Mouse (Mus musculus) forebrain, embryonic 11.5 days (tissue): Measurements from ENCODE around the gene Fhit. TPM values are rescaled to one million over a fixed set of nuclear protein-coding genes. Genes with fewer than 3 reads are reported as not detected.

ENCODE experiments used
- ATAC-seq: fragments of 200-750 bp; cut with Nextera tagmentation; replicated peaks from 2 replicates; pipeline ENCODE4 v1.8.0; 2017; ENCODE audit warnings: moderate TSS enrichment; ENCODE audit not compliant: low FRiP score
- DNase-seq: peaks from one replicate; pipeline ENCODE4 v3.0.0-alpha.2; 2017; ENCODE audit warnings: low spot score
- H3K27ac ChIP-seq: fragments of 300-500 bp; sonication (generic); 2 replicates; pipeline ENCODE4 v1.5.1; 2014; ENCODE audit warnings: low read depth, low read length
- H3K27me3 ChIP-seq: fragments of 300-500 bp; sonication (generic); 2 replicates; pipeline ENCODE4 v1.6.1; 2014; ENCODE audit warnings: mild to moderate bottlenecking, low read length, mixed read lengths; ENCODE audit not compliant: control insufficient read depth, insufficient read depth
- H3K36me3 ChIP-seq: fragments of 300-500 bp; sonication (generic); 2 replicates; pipeline ENCODE4 v1.6.1; 2014; ENCODE audit warnings: mild to moderate bottlenecking, low read length, moderate library complexity, mixed read lengths; ENCODE audit not compliant: control insufficient read depth, insufficient read depth
- H3K4me1 ChIP-seq: fragments of 300-500 bp; sonication (generic); replicated peaks from 2 replicates; pipeline ENCODE4 v1.6.1; 2014; ENCODE audit warnings: low read length, mixed read lengths; ENCODE audit not compliant: control insufficient read depth, insufficient read depth
- H3K4me2 ChIP-seq: fragments of 300-500 bp; sonication (generic); 2 replicates; pipeline ENCODE4 v1.6.1; 2014; ENCODE audit warnings: low read depth, mild to moderate bottlenecking, low read length, moderate library complexity, mixed read lengths; ENCODE audit not compliant: severe bottlenecking
- H3K4me3 ChIP-seq: fragments of 300-500 bp; sonication (generic); 2 replicates; pipeline ENCODE4 v1.5.1; 2014; ENCODE audit warnings: low read depth, low read length
- H3K9ac ChIP-seq: fragments of 300-500 bp; sonication (generic); 2 replicates; pipeline ENCODE4 v1.6.1; 2014; ENCODE audit warnings: low read length
- H3K9me3 ChIP-seq: fragments of 300-500 bp; sonication (generic); 2 replicates; pipeline ENCODE4 v1.6.1; 2016; ENCODE audit warnings: low read length, mixed read lengths; ENCODE audit not compliant: control insufficient read depth
- WGBS: fragments of 180-500 bp; shearing (Covaris S2); extraction: QIAGEN DNeasy Blood & Tissue Kit; methylation state at CpG from one replicate; pipeline ENCODE4 v1.1.7; 2014; 5-methylcytosine and 5-hydroxymethylcytosine counted together
- polyA plus RNA-seq: library from polyadenylated mRNA; unstranded; fragments of >200 nt; fragmentation: Nextera tagmentation; extraction: Ambion mirVana; gene quantifications from 2 replicates; pipeline ENCODE4 v1.2.1, GENCODE M21; 2014

Fhit gene
- polyA plus RNA-seq, 1 experiment from 2014 or later: 2.2 TPM

DNA sequence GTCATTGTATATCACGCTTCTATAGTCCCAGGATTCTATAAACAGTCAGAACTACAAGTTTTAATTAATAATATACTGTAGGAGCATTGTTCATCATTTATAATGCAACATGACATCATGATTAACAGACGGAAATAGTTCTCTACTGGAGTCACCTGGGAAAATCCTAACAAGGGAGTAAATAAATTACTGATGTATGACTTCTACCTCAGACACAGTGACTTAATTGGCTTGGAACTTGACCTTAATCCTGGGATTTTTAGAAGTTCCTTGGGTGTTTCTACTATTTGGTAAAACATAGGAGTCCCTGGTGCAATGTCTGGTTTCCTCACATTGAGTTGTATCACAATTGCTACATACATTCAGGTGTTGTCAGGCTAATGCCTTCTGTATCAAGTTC is 613.2 kb downstream of the Fhit start:
- Histone ChIP-seq H3K4me2 (no peak overlapping the region), H3K36me3 (no peaks in the 10 kb centered on the region), H3K4me3 (no peak overlapping the region), H3K27ac (no peak overlapping the region), H3K4me1 (no peaks in the 10 kb centered on the region), H3K27me3 (no peaks in the 10 kb centered on the region), H3K9me3 (no peaks in the 10 kb centered on the region), H3K9ac (no peak overlapping the region)
- DNase-seq: no peak
- ATAC-seq: no peak
- 83% methylated on average over 2 of the region's 2 CpGs for WGBS

DNA sequence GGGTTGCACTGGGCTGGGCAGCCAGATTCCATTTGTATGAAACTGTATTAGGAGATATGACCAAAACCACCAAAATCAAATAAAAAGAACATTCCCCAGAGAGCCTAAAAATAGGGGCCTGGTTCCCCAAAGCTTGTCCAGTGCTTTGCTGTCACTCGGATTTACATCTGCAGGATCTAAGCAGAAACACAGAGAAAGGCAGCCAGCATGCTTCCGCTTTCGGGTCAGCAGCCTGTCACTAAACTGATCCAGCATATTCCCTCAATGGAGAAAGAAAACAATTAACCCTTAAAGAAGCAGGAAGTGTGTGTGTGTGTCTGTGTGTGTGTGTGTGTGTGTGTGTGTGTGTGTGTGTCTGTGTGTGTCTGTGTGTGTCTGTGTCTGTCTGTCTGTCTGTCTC is 615.9 kb downstream of the Fhit start:
- WGBS: 58% methylated on average over 3 of the region's 3 CpGs
- Histone ChIP-seq H3K9me3 (no peaks in the 10 kb centered on the region), H3K4me3 (no peak overlapping the region), H3K27ac (no peak overlapping the region), H3K36me3 (no peaks in the 10 kb centered on the region), H3K27me3 (no peaks in the 10 kb centered on the region), H3K9ac (no peak overlapping the region), H3K4me1 (no peaks in the 10 kb centered on the region), H3K4me2 (no peak overlapping the region)
- ATAC-seq (no peak), DNase-seq (no peak)

DNA sequence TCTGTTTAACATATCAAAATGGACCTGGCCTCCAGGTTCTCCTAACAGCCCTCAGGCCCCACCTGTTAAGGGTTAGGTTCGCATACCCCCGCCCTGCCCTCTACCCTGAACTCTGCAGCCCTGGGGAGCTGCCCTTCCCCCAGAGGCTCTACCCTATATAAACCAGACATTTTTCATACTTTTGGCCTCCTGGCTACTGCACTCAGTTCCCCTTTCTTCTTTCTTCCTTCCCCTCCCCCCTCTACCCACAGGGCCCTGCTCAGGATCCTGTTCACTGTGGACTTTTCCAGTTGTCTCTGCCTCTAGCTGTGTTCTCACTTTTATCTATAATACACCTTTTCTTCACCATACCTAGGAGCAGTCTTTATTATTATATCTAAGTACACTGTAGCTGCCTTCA is 627.0 kb downstream of the Fhit start:
- ATAC-seq (no peak), DNase-seq (no peak)
- Histone ChIP-seq H3K4me1 (no peaks in the 10 kb centered on the region), H3K36me3 (no peaks in the 10 kb centered on the region), H3K27me3 (no peaks in the 10 kb centered on the region), H3K4me3 (no peak overlapping the region), H3K9me3 (no peaks in the 10 kb centered on the region), H3K4me2 (no peak overlapping the region), H3K27ac (no peak overlapping the region), H3K9ac (no peak overlapping the region)
- 82% methylated on average over 2 of the region's 2 CpGs for WGBS

DNA sequence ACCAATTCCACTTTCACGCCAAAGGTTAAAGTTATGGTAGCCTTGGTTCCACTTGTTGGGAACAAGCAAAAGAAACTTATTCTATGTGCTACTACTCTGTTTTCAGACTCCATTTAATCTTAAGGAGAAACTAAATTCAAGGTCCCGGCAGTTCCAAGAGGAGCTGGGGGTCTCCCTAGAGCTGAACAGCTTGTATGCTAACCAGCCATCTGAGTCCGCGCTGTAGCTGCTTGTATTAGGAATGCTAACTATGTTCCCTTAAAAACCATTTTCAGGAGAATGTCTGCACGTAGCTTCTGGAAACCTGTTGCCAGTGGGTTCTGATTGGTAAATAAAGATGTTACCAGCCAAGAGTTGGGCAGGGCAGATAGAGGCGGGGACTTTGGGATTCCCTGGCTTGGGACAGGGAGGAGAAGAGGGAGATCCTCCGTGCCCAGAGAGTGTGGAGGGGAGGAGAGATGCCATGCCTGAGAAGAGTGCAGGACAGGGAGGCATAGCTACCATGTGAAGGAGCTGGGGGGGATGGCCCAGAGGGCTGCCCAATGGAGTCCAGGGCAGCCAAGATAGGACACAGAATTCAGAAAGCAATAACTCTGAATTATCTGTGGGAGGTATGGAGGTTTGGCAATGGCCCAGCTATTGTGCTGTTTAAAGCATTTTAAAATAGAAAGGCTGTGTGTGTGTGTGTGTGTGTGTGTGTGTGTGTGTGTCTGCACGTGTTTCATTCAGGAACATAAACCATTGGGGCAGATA is 629.9 kb downstream of the Fhit start:
- 82% methylated on average over 8 of the region's 8 CpGs for WGBS
- Histone ChIP-seq H3K9ac (no peak overlapping the region), H3K36me3 (no peaks in the 10 kb centered on the region), H3K9me3 (no peaks in the 10 kb centered on the region), H3K4me2 (no peak overlapping the region), H3K27me3 (no peaks in the 10 kb centered on the region), H3K4me3 (no peak overlapping the region), H3K27ac (no peak overlapping the region), H3K4me1 (no peaks in the 10 kb centered on the region)
- ATAC-seq (no peak), DNase-seq (no peak)

DNA sequence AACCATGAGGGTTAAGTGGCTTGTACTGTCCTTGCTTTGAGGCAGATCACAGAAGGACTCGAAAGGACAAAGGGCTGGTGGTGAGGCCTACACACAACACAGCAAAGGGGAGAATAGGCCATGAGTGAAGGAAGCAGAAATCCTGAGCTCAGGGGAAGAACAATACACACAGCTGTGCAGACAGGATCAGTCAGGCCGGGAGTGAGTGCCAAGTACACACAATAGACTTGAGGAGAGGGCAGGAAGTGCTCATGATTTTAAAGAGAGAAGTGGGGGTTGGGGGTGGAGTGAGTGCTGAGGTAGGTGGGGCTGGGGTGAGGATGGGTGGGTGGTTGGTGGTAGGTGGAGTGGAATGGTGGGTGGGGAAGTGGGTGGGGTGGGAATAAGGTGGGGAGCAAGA is 635.0 kb downstream of the Fhit start:
- Histone ChIP-seq H3K4me2 (no peak overlapping the region), H3K4me1 (no peaks in the 10 kb centered on the region), H3K9ac (no peak overlapping the region), H3K4me3 (no peak overlapping the region), H3K9me3 (no peaks in the 10 kb centered on the region), H3K27me3 (no peaks in the 10 kb centered on the region), H3K36me3 (no peaks in the 10 kb centered on the region), H3K27ac (no peak overlapping the region)
- WGBS: 20% methylated on average over 2 of the region's 2 CpGs
- ATAC-seq: 0 out of 2 replicates have a peak, but pooled peaks have one; percentile 18
- no peak for DNase-seq

DNA sequence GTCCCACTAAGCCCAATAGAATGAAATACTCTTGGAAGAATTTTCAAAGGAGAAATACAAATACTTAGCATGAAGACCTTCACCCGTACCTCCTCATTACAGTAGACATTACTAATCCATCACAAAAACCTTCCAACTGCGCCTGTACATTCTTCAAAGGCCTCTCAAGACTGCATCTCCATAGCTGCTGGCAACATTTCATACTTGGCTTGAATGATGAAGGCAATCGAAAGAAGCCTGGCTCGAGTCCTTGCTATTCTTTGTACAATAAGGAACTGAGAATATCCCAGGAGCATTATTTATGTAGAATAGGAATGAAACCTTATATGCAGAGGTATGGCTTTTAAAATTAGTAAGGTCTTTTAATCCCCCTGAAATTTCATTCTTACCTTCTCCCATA is 636.0 kb downstream of the Fhit start:
- Histone ChIP-seq H3K9me3 (no peaks in the 10 kb centered on the region), H3K4me3 (no peak overlapping the region), H3K27me3 (no peaks in the 10 kb centered on the region), H3K27ac (no peak overlapping the region), H3K4me2 (no peak overlapping the region), H3K4me1 (no peaks in the 10 kb centered on the region), H3K9ac (no peak overlapping the region), H3K36me3 (no peaks in the 10 kb centered on the region)
- ATAC-seq: no peak
- no peak for DNase-seq
- 86% methylated on average over 4 of the region's 4 CpGs for WGBS

DNA sequence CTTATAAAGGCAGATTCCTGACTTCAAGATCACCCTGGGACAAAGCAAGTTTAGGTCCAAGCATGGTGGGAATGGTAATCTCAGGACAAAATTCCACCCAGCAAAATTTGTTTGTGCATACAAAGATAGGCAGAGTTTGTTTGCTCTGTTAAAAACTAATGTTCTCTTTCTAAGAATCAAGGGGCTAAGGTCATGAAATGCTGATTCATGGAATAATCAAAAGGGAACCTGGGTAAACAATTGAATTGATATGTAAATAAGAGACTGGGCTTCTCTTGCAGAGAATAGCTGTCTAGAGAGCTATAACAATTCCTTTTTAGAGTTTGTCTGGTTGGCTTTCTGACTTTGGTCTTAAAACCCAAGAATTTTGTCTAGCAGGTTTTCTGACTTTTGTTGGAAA is 647.8 kb downstream of the Fhit start:
- ATAC-seq (no peak), DNase-seq (no peak)
- H3K4me1 ChIP-seq: no peaks in the 10 kb centered on the region
- no peak overlapping the region for H3K4me2 ChIP-seq
- H3K9me3 ChIP-seq: no peaks in the 10 kb centered on the region
- H3K27me3 ChIP-seq: no peaks in the 10 kb centered on the region
- H3K4me3 ChIP-seq: no peak overlapping the region
- H3K9ac ChIP-seq: no peak overlapping the region
- no peaks in the 10 kb centered on the region for H3K36me3 ChIP-seq
- no peak overlapping the region for H3K27ac ChIP-seq

DNA sequence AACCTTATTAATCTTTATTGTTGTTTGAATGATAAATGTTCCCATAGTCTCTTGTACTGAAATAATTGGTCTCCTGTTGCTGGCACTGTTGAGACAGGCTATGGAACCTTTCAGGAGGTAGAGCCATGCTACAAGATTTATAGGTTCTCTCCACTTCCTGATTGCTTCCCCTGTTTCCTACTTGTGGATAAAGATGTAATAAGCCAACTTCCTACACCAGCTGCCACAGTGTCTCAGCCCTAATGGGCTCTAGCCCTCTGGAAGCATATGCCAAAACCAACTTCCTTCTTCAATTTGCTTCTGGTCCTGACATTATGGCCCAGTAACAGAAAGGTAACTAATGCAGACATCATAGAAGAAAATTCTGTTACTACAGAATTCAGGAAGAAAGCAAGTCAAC is 652.6 kb downstream of the Fhit start:
- ATAC-seq: no peak
- no peak overlapping the region for H3K9ac ChIP-seq
- H3K4me3 ChIP-seq: no peak overlapping the region
- H3K27ac ChIP-seq: no peak overlapping the region
- no peaks in the 10 kb centered on the region for H3K36me3 ChIP-seq
- no peak for DNase-seq
- H3K4me2 ChIP-seq: no peak overlapping the region
- H3K4me1 ChIP-seq: no peaks in the 10 kb centered on the region
- H3K27me3 ChIP-seq: no peaks in the 10 kb centered on the region
- H3K9me3 ChIP-seq: no peaks in the 10 kb centered on the region

DNA sequence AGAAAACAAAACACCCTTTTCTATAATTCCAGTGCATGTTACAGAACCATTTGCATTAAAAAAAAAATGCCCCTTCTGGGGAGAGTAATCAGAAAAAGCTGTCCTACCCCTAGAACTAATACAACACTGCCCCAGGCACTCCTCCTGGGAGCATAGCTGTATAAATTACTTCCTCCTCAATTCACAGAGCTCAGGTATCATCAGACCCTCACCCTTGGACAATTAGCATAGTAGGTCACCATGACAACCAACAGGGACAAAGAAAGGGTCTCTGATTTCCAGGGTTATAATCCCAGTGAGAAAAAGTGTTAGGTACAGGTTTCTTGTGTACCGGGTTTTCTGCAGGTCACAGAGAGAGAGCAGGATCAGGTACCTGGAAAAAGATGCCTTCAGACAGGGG is 654.3 kb downstream of the Fhit start:
- no peaks in the 10 kb centered on the region for H3K4me1 ChIP-seq
- H3K9ac ChIP-seq: no peak overlapping the region
- H3K27ac ChIP-seq: no peak overlapping the region
- peak; percentile 46; the same call in 1 of the 2 replicates for ATAC-seq
- no peak overlapping the region for H3K4me2 ChIP-seq
- no peaks in the 10 kb centered on the region for H3K27me3 ChIP-seq
- H3K4me3 ChIP-seq: no peak overlapping the region
- 30% methylated on average over 1 of the region's 1 CpGs for WGBS
- no peak for DNase-seq
- no peaks in the 10 kb centered on the region for H3K9me3 ChIP-seq
- H3K36me3 ChIP-seq: no peaks in the 10 kb centered on the region
